Mouse (Mus musculus): ENCODE results near the gene Hspe1. TPM values are rescaled to one million over a fixed set of nuclear protein-coding genes. Genes with fewer than 3 reads are reported as not detected.
A peak's percentile ranks its signal among the peaks of the same experiment; 100 is the strongest.

The Hspe1 gene
- 435 and 439 TPM in 2 replicates for polyA plus RNA-seq (2014; fragmentation: Nextera tagmentation; extraction: Ambion mirVana)

GRCm38 (mm10) chr1:55087932-55088610, at the start of gene Hspe1, which contains the start of gene Hspd1:
Hspe1 (plus strand) TSS chr1:55088132.
Hspd1 (minus strand) TSS chr1:55088243.
- Histone ChIP-seq H3K27ac (ENCODE audit: low read depth) (peak within 1 kb of the TSS; percentile 96), H3K9me3 (ENCODE audit: low read depth, low read length) (no peaks in the 10 kb centered on the region), H3K4me3 (ENCODE audit: low read depth, low read length) (peak within 1 kb of the TSS; percentile 90), H3K27me3 (ENCODE audit: insufficient read depth, low read length) (no peaks in the 10 kb centered on the region), H3K4me2 (peak within 1 kb of the TSS; percentile 91), H3K4me1 (ENCODE audit: insufficient read depth) (peaks cover 16% of the 10 kb centered on the region; the same call in 1 of the 2 replicates), H3K36me3 (ENCODE audit: insufficient read depth) (peaks cover 56% of the 10 kb centered on the region), H3K9ac (peak within 1 kb of the TSS; percentile 94)
- peak; percentile 99 for DNase-seq
- 0% methylated on average over 61 of the region's 76 CpGs for WGBS
- ATAC-seq (ENCODE audit: insufficient read depth): peak; percentile 94
- TF ChIP-seq CTCF (IDR thresholded peaks at IDR 0.05; ENCODE audit: low read depth): no peak

GRCm38 (mm10) chr1:55039944-55040343, 48.0 kb upstream of the Hspe1 start:
- Histone ChIP-seq H3K27me3 (ENCODE audit: insufficient read depth, low read length) (no peaks in the 10 kb centered on the region), H3K9ac (no peak overlapping the region), H3K27ac (ENCODE audit: low read depth) (no peak overlapping the region), H3K4me1 (ENCODE audit: insufficient read depth) (no peaks in the 10 kb centered on the region), H3K4me3 (ENCODE audit: low read depth, low read length) (no peak overlapping the region), H3K36me3 (ENCODE audit: insufficient read depth) (no peaks in the 10 kb centered on the region), H3K9me3 (ENCODE audit: low read depth, low read length) (peaks cover 3% of the 10 kb centered on the region; the same call in 1 of the 2 replicates), H3K4me2 (no peak overlapping the region)
- ATAC-seq (ENCODE audit: insufficient read depth) (no peak), DNase-seq (no peak)
- WGBS: 85% methylated on average over 1 of the region's 1 CpGs
- TF ChIP-seq CTCF (IDR thresholded peaks at IDR 0.05; ENCODE audit: low read depth): no peak

DNA sequence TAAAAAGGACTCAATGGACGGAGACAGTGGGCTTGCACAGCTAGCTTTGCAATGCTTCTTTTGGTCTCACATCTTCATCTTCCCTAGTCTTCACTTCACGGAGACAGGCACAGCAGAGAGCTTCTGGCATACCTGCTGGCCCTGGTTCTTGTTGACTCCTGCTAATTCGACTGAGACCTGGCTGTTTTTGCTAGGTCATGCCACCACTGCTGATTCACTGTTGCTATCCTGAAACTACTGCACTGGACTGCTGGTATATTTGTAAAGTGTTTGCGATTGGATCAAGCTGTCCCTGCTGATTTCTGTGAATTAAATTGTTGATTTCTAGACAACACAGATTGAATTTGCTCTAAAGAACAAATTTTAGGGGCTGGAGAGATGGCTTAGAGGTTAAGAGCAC, 46.2 kb upstream of the Hspe1 start:
- H3K27ac ChIP-seq (ENCODE audit: low read depth): no peak overlapping the region
- ATAC-seq (ENCODE audit: insufficient read depth): no peak
- no peak overlapping the region for H3K4me2 ChIP-seq
- no peak for TF ChIP-seq CTCF (IDR thresholded peaks at IDR 0.05; ENCODE audit: low read depth)
- no peak for DNase-seq
- no peaks in the 10 kb centered on the region for H3K27me3 ChIP-seq (ENCODE audit: insufficient read depth, low read length)
- H3K9me3 ChIP-seq (ENCODE audit: low read depth, low read length): peaks cover 3% of the 10 kb centered on the region; the same call in 1 of the 2 replicates
- 85% methylated on average over 4 of the region's 4 CpGs for WGBS
- no peak overlapping the region for H3K4me3 ChIP-seq (ENCODE audit: low read depth, low read length)
- H3K36me3 ChIP-seq (ENCODE audit: insufficient read depth): no peaks in the 10 kb centered on the region
- no peak overlapping the region for H3K9ac ChIP-seq
- no peaks in the 10 kb centered on the region for H3K4me1 ChIP-seq (ENCODE audit: insufficient read depth)

DNA sequence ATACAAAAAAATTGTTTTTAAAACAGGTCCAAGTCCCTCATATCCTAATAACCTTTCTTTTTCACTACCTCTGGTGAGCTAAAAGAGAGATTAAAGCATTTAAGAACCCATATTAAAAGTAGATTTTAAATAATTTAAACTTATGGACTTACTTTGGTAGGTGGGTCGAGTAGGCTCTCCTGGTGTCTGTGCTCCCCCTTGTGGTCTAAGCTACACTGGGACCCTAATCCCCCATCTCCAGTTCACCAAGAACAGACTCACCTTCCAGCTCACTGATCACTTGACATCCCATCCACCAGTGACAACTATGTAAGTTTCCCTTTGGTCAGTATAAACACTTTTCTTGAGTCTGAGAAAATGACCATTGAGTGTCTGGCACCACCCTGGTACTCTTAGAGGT, 45.7 kb upstream of the Hspe1 start:
- Histone ChIP-seq H3K27ac (ENCODE audit: low read depth) (no peak overlapping the region), H3K36me3 (ENCODE audit: insufficient read depth) (no peaks in the 10 kb centered on the region), H3K9me3 (ENCODE audit: low read depth, low read length) (peaks cover 3% of the 10 kb centered on the region; the same call in 1 of the 2 replicates), H3K4me2 (no peak overlapping the region), H3K4me1 (ENCODE audit: insufficient read depth) (no peaks in the 10 kb centered on the region), H3K4me3 (ENCODE audit: low read depth, low read length) (no peak overlapping the region), H3K27me3 (ENCODE audit: insufficient read depth, low read length) (no peaks in the 10 kb centered on the region), H3K9ac (no peak overlapping the region)
- ATAC-seq (ENCODE audit: insufficient read depth) (no peak), DNase-seq (peak; percentile 8)
- TF ChIP-seq CTCF (IDR thresholded peaks at IDR 0.05; ENCODE audit: low read depth): no peak
- WGBS: 47% methylated on average over 1 of the region's 1 CpGs

DNA sequence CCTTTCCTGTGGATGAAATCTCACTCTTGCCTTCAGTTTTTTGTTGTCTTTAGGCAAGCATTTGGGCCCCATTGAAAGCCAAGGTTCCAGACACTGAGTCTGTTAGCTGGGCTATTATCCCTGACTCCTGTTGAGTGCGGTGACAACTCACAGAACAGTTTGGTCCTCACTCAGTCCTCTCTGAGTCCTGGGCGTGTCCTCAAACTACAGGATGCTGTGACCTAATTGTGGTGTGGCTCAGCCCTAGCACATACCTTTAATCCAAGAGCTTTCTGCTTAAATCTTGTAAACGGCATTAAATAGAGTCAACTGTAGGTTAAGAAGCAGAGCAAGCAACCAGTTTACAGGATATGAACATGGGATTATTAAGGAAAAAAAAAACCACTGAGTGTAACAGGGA, 44.8 kb upstream of the Hspe1 start:
- DNase-seq (no peak), ATAC-seq (ENCODE audit: insufficient read depth) (no peak)
- 75% methylated on average over 3 of the region's 3 CpGs for WGBS
- no peak for TF ChIP-seq CTCF (IDR thresholded peaks at IDR 0.05; ENCODE audit: low read depth)
- no peak overlapping the region for H3K27ac ChIP-seq (ENCODE audit: low read depth)
- H3K4me3 ChIP-seq (ENCODE audit: low read depth, low read length): no peak overlapping the region
- H3K27me3 ChIP-seq (ENCODE audit: insufficient read depth, low read length): no peaks in the 10 kb centered on the region
- H3K9me3 ChIP-seq (ENCODE audit: low read depth, low read length): peaks cover 3% of the 10 kb centered on the region; the same call in 1 of the 2 replicates
- no peak overlapping the region for H3K4me2 ChIP-seq
- no peaks in the 10 kb centered on the region for H3K36me3 ChIP-seq (ENCODE audit: insufficient read depth)
- no peaks in the 10 kb centered on the region for H3K4me1 ChIP-seq (ENCODE audit: insufficient read depth)
- H3K9ac ChIP-seq: no peak overlapping the region

- DNase-seq: no peak
- no peak for TF ChIP-seq CTCF (IDR thresholded peaks at IDR 0.05; ENCODE audit: low read depth)
- no peak overlapping the region for H3K4me3 ChIP-seq (ENCODE audit: low read depth, low read length)
- no peak overlapping the region for H3K27ac ChIP-seq (ENCODE audit: low read depth)
- no peaks in the 10 kb centered on the region for H3K27me3 ChIP-seq (ENCODE audit: insufficient read depth, low read length)
- H3K9ac ChIP-seq: no peak overlapping the region
- no peak for ATAC-seq (ENCODE audit: insufficient read depth)
- H3K9me3 ChIP-seq (ENCODE audit: low read depth, low read length): no peaks in the 10 kb centered on the region
- peaks cover 5% of the 10 kb centered on the region; the same call in 1 of the 2 replicates for H3K4me1 ChIP-seq (ENCODE audit: insufficient read depth)
- WGBS: 63% methylated on average over 4 of the region's 4 CpGs
- no peaks in the 10 kb centered on the region for H3K36me3 ChIP-seq (ENCODE audit: insufficient read depth)
- no peak overlapping the region for H3K4me2 ChIP-seq
These were observed 38.9 kb upstream of the Hspe1 start for GRCm38 (mm10) chr1:55048841-55049587.

- peak overlapping the region; percentile 68; the same call in 1 of the 2 replicates for H3K9ac ChIP-seq
- H3K9me3 ChIP-seq (ENCODE audit: low read depth, low read length): no peaks in the 10 kb centered on the region
- peaks cover 2% of the 10 kb centered on the region; the same call in 1 of the 2 replicates for H3K36me3 ChIP-seq (ENCODE audit: insufficient read depth)
- no peaks in the 10 kb centered on the region for H3K27me3 ChIP-seq (ENCODE audit: insufficient read depth, low read length)
- TF ChIP-seq CTCF (IDR thresholded peaks at IDR 0.05; ENCODE audit: low read depth): no peak
- WGBS: 61% methylated on average over 3 of the region's 3 CpGs
- H3K27ac ChIP-seq (ENCODE audit: low read depth): no peak overlapping the region
- H3K4me2 ChIP-seq: peak overlapping the region; percentile 91
- H3K4me3 ChIP-seq (ENCODE audit: low read depth, low read length): no peak overlapping the region
- ATAC-seq (ENCODE audit: insufficient read depth): no peak
- peaks cover 5% of the 10 kb centered on the region; the same call in 1 of the 2 replicates for H3K4me1 ChIP-seq (ENCODE audit: insufficient read depth)
- no peak for DNase-seq
These were observed 36.3 kb upstream of the Hspe1 start for GRCm38 (mm10) chr1:55051671-55052070.

All from lung, embryonic 14.5 days (tissue).